Mouse (Mus musculus) CD4-positive, CD25-positive, alpha-beta regulatory T cell, adult 9 weeks (primary cell): ENCODE measurements around the gene Mcrip2. TPM values are rescaled to one million over a fixed set of nuclear protein-coding genes. Genes with fewer than 3 reads are reported as not detected.

Source experiments
- polyA plus RNA-seq: library from polyadenylated mRNA; unstranded; fragments of 100-300 nt; shearing (Covaris generic); gene quantifications from one replicate; pipeline ENCODE4 v1.2.1, GENCODE M21; 2017

Gene Mcrip2
- 2.4 TPM for polyA plus RNA-seq

DNA sequence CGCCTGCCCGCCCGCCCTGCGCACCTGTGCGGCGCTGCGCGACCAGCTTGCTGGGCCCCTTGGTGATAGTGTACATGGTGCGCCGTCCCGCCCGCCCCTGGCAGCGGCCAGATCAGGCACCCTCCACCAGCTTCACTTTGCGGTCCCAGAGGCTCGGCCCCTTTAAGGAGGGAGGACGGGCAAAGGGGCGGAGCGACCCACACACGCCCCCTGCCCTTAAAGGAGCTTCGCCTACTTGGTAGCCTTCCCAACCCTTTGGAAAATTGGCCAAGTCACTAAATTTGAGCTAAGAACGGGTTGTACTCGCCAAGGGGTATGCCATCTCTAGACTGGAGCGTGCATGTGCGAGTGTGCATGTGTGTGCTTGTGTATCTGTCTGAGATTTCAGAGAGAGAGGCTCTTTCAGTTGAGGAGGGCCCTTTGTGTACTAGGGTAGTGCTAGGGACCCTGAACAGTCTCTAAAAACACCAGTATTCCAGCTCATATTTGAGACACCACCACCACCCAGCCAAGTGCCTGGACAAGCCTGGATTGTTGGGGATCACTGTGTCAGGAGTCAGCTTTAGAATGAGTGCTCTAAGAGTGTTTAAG is at the start of gene Mcrip2:
TSS of gene Mcrip2 (minus strand) at position 164 of the 591 bp plus-strand sequence.

DNA sequence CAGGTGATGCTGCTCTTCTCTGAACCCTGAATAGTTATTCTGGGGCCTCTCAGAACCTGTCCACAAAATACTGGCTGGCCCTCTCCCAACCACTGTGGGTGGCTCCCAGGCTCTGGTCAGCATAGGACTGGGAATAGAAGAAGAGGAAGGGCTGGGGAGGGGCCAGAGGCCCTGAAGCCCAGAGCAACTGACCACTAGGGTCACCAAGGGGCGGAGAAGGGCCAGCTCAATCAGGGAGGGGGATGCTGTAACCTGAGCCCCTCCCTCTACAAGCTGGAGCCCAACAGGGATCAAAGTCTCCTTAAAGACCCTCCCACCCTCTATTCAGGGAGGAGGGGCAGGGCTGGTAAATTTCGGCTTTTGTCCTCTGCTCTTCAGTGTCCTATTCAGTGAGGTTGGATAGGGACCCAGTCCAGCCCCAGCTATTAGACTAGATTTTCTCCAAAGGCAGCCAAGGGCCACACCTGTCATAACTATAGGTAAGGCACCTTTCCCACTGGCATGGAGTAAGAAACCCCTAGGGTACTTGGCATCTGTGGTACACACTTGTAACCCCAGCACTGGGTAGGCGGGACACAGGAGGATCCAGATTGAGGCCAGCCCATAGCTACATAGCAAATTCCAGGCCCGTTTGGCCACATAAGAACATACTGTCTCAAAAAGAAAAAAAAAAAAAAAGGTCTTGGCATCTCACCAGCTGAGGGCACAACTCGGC is 11.8 kb upstream of the Mcrip2 start, which contains the start of gene Wfikkn1:
TSS of gene Wfikkn1 (minus strand) at position 663 of the 715 bp plus-strand sequence.

DNA sequence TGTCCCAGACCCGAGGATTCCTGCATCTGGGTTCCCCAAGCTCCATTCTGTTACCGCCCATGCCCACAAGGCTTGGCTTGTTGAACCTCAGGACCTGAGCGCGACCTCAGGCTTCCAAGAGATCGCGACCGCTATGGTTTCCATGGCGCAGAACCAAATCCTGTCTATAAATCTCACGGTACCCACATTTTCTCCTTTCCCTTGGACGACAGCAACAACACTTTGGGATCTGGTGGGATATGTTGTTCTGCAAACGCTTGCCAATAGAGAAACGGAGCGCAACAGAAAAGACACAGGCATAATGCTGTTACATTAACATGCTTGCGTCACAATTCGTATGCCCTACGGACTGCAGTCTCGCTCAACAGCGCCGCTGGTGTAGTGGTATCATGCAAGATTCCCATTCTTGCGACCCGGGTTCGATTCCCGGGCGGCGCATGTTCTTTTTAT is 6.2 kb upstream of the Mcrip2 start, which contains the start of gene Mettl26:
TSS of gene Mettl26 (plus strand) at position 354 of the 450 bp plus-strand sequence.

DNA sequence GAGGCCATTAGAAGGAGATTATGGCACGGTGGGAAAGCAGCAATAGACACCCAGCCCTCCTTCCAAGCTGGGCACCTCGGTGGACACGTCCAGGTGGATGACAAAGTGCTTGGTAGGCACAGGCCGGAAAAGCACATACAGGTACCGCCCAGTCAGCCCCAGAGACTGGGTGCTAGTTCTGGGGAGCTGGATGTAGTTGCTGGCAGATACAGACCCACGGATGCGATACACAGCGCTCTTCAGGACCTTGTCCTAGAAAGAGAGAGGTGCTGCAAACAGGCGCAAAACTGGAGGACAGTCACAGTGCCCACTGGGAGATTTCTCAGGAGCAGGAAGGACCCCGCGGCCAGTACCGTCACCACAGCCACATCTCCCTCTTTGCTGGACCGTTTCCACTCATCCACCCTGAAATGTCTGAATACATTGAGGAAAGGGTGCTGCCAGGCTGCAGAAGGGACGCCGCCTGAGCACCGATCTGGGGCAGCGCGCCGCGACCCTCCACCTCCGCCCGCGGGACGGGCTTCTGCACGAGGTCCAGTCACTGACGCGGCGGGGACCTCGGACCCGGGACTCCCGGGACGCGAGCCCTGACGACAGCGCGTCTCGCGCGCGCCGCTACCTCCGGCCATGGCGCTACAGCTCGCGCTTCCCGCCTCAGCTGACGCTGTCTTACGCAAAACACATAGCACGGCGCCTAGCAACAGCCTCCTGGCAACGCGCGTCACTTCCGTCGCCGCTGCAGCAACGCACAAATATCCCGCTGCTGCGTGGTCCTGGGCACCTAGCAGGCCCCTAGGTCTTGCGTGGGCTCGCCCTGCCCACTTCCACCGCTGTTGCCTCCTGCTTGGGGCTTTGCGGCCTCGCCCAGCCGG is 7.5 kb downstream of the Mcrip2 start, which contains the start of gene Wdr90:
TSS of gene Wdr90 (minus strand) at position 670 of the 872 bp plus-strand sequence.

DNA sequence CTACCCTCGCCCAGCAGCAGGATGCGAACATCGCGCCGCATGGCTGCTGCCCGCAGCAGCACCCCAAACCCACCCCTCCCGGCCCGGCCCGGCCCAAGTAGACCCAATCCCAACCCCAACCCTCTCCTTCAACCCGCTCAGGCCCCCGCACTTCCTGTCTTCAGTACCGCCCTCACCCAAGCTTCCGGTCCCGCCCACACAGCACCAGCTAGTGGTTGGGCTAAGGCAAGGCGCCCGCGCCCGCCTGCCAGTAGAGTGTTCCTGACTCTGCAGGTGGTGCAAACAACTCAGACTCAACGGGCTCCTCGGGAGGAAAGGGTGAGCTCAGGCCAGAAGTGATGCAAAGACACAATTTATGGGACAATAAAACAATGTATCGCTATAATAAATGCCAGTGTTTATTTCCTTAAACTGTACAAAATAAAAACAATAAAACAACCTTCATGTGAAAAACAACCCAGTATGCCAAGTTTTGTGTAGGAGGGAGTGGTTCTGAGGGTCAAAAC is 24.1 kb downstream of the Mcrip2 start, which contains the start of gene Rhot2:
TSS of gene Rhot2 (minus strand) at position 456 of the 506 bp plus-strand sequence.

DNA sequence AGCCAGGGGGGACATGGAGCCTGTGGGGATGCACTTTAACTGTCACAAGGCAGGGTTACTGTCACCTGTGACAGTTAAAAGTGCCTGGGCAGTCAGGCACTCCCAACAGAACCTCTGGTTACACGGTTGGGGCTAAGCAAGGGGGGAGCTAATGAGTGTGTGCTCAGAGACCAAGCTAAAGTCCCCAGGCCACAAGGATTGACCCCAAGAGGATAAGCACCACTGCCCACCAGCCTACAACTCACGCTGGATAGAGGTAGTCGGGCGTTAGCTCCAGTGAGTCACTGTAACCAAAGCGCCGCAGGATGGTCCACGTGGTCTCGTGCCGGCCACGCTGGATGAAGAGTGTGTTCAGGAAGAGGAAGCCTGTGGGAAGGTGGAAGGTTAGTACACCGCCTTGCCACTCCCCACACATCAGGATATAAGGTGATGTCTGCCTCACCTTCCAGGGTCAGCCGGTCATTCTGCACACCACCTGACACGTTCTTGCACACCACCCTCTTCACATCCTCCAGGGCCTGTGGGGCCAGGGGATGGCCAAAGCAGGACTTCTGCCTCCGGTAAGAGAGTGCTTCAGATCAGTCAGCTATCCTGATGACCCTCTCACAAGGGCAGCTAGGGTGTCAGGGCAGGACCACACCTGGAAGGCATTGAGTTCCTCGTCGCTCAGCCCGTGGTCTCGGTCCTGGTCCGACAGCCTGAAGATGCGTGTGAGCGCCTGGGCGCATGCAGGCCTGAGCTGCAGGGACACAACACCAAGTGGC is 27.3 kb downstream of the Mcrip2 start, which contains the start of gene Gm20683:
TSS of gene Gm20683 (minus strand) at position 647 of the 764 bp plus-strand sequence.

DNA sequence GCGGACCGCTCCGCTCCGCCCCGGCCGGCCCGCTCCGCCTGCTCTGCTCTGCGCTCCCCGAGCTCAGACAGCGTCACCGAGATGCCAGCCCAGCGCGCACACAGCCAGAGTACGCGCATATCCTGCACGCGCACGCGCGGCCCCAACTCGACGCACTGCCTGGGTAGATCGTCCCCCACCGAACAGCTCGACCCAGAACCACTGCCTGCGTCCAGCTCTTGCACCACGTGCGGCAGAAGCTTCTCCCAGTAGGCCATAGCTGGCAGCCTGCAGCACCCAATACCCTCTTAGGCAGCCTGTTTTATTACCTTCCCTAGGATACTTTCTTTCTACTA is 31.5 kb downstream of the Mcrip2 start, which contains the start of gene Rhbdl1:
TSS of gene Rhbdl1 (minus strand) at position 220 of the 335 bp plus-strand sequence.

DNA sequence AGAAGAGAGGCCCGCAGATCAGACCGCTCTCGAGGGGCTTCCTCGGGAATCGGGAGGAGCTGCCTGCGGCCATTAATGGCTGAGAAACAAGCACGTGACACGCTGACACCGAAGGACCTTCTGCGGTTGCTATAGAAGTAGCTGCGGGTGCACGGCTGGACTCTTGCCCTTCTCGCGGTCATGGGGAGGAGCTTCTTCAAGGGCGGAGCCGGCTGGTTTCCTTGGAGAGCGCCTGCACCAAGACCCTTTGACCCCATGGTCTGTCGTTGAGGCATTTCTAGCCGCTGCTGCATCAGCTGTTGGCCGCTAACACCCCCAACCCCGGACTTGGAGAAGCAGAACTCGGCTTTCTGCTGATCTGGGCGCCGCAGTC is 35.3 kb downstream of the Mcrip2 start, which contains the start of gene Stub1:
TSS of gene Stub1 (minus strand) at position 114 of the 373 bp plus-strand sequence.

DNA sequence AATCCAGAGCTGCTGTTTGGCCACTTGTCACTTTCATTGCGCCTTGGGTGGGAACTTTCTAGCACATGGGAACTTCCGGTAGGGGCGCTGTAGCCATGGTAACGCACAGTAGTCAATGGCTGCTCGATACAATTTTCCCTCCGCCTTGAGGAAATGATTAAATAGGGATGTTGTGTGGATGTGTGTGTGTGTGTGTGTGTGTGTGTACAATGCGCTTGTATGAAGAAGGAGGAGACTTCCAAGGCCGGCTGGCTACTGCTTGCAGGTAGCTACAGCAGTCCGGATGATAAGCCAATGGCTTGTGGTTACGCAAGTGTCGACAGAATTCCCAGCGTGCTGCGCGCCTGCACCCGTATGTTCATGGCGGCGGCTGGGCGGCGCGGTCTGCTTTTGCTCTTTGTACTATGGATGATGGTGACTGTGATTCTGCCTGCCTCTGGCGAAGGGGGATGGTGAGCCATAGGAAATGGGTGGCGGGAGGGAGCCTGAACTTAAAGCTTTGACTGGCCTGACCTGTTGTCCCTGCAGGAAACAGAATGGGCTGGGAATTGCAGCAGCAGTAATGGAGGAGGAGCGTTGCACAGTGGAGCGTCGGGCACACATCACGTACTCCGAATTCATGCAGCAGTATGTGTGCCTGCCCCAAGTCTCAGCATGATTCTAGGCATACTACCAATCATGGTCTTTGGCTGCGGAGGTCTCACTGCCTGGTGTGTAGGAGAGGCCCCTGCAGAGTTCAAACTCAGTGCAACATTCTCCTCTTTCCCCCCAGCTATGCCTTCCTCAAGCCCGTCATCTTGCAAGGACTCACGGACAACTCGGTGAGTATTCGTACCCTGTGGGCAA is 39.6 kb downstream of the Mcrip2 start, which contains the start of gene Jmjd8:
TSS of gene Jmjd8 (plus strand) at position 156 of the 846 bp plus-strand sequence.

DNA sequence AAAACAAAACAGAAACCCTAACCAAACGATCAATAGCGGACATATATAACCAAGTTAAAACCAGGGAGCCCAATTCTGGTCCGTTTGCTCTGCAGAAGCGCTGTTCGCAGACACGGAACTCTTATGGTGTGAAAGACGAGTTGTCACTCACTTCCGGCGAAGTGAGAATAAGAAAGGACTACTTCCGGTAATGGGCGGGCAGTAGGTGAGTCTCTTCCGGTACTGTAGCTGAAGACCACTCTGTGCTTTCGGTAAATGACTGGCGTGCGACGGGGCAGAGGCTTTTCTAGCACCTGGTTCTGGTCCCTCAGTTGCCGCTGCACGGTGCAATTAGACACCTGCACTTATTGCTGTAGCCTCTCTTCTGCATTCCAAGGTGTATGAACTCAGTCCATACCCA is 45.1 kb downstream of the Mcrip2 start, which contains the start of gene Wdr24:
TSS of gene Wdr24 (plus strand) at position 176 of the 400 bp plus-strand sequence.

Other genes with a start within 250 kb of the Mcrip2 start
- gene Gng13, start 151.6 kb downstream of the Mcrip2 start, polyA plus RNA-seq: not detected
- 5.8 TPM for gene Chtf18, start 141.3 kb downstream of the Mcrip2 start, polyA plus RNA-seq
- gene Rpusd1, start 141.1 kb downstream of the Mcrip2 start, polyA plus RNA-seq: 20.1 TPM
- not detected for gene Mslnl, start 132.7 kb downstream of the Mcrip2 start, polyA plus RNA-seq
- gene Msln, start 114.4 kb downstream of the Mcrip2 start, polyA plus RNA-seq: not detected
- 29.9 TPM for gene Narfl, start 95.0 kb downstream of the Mcrip2 start, polyA plus RNA-seq
- gene Haghl, start 83.1 kb downstream of the Mcrip2 start, polyA plus RNA-seq: 59.1 TPM
- gene Ccdc78, start 82.2 kb downstream of the Mcrip2 start, polyA plus RNA-seq: 0.52 TPM
- gene Fam173a, start 75.9 kb downstream of the Mcrip2 start, polyA plus RNA-seq: 259 TPM
- gene AC134908.4, start 73.1 kb downstream of the Mcrip2 start, polyA plus RNA-seq: not detected
- gene Metrn, start 71.6 kb downstream of the Mcrip2 start, polyA plus RNA-seq: 7.7 TPM
- not detected for gene Fbxl16, start 59.7 kb downstream of the Mcrip2 start, polyA plus RNA-seq
- gene Wdr24, start 45.1 kb downstream of the Mcrip2 start, polyA plus RNA-seq: 46.8 TPM
- gene Jmjd8, start 39.9 kb downstream of the Mcrip2 start, polyA plus RNA-seq: 44.0 TPM
- gene Stub1, start 35.4 kb downstream of the Mcrip2 start, polyA plus RNA-seq: 63.7 TPM
- gene Rhbdl1, start 31.5 kb downstream of the Mcrip2 start, polyA plus RNA-seq: 0.27 TPM
- gene Gm20683, start 27.0 kb downstream of the Mcrip2 start, polyA plus RNA-seq: 0.48 TPM
- gene Rhot2, start 23.9 kb downstream of the Mcrip2 start, polyA plus RNA-seq: 45.1 TPM
- gene Wdr90, start 7.3 kb downstream of the Mcrip2 start, polyA plus RNA-seq: 6.7 TPM
- 112 TPM for gene Mettl26, start 6.3 kb upstream of the Mcrip2 start, polyA plus RNA-seq
- 1.5 TPM for gene Wfikkn1, start 12.1 kb upstream of the Mcrip2 start, polyA plus RNA-seq
- 5.6 TPM for gene Rab40c, start 51.0 kb upstream of the Mcrip2 start, polyA plus RNA-seq
- gene Pigq, start 76.2 kb upstream of the Mcrip2 start, polyA plus RNA-seq: 63.9 TPM
- not detected for gene Nhlrc4, start 76.2 kb upstream of the Mcrip2 start, polyA plus RNA-seq
- not detected for gene A930017K11Rik, start 83.8 kb upstream of the Mcrip2 start, polyA plus RNA-seq
- 14.6 TPM for gene Capn15, start 117.0 kb upstream of the Mcrip2 start, polyA plus RNA-seq
- 1.5 TPM for gene Rab11fip3, start 200.8 kb upstream of the Mcrip2 start, polyA plus RNA-seq
- 35.3 TPM for gene Decr2, start 221.6 kb upstream of the Mcrip2 start, polyA plus RNA-seq
- gene Nme4, start 226.8 kb upstream of the Mcrip2 start, polyA plus RNA-seq: 2.0 TPM
- 4.8 TPM for gene Tmem8, start 244.5 kb upstream of the Mcrip2 start, polyA plus RNA-seq